Mouse (Mus musculus) left cerebral cortex, adult 8-10 months (tissue): ENCODE data around the gene Gal3st1. TPM values are rescaled to one million over a fixed set of nuclear protein-coding genes. Genes with fewer than 3 reads are reported as not detected.
"Not testable (repeated sequence)": the region's sequence is repeated elsewhere in the genome, so short reads cannot be mapped to it uniquely, and the experiment has no call there.

ENCODE experiments used
- DNase-seq, 2 experiments: peaks; one replicate each; pipeline ENCODE4 v3.0.0; 2022; ENCODE audit warnings: low spot score in 2 of 2
- total RNA-seq, 4 experiments: library from RNA; stranded (reverse); gene quantifications; 2 replicates each; pipeline ENCODE4 v1.2.4; 2022

Gal3st1 gene
- 10 to 100 TPM; 11.1 to 12.4 (median 12.1) TPM for total RNA-seq

DNA sequence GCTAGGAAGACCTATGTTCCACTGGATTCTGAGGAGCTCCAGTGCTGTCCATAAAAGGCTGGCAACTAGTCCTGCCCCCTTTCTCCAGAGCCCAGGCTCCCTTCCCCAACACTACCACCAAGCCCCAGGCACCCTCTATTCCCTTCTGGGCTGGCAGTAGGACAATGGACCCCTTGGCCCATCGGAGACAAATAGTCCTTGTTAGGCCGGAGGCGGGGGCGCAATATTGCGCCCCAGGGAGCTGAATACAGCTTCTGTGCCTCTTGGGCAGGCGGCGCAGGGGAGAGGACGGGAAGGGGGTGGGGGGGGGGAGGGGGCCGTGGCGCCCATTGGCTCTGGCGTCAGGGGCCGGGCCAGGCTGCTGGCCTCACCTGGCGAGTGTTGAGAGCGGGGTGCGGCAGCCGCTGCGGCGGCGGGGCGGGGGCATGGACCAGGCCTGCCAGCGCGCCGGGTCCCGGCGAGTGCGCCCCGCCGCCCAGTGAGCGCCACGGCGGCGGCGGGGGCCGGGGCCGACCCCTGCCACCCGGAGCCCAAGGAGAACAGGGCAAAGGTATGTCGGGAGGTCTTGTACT, at the start of gene Gal3st1:
Gal3st1 (plus strand) TSS at position 346 of the 572 bp plus-strand sequence.
- peak in 1 of 2 experiments; percentile 51 for DNase-seq

GRCm38 (mm10) chr11:3933756-3934285, 49.6 kb upstream of the Gal3st1 start:
- no peak for DNase-seq

- DNase-seq, result no peak
These were observed 48.3 kb upstream of the Gal3st1 start for GRCm38 (mm10) chr11:3935135-3935534.

DNA sequence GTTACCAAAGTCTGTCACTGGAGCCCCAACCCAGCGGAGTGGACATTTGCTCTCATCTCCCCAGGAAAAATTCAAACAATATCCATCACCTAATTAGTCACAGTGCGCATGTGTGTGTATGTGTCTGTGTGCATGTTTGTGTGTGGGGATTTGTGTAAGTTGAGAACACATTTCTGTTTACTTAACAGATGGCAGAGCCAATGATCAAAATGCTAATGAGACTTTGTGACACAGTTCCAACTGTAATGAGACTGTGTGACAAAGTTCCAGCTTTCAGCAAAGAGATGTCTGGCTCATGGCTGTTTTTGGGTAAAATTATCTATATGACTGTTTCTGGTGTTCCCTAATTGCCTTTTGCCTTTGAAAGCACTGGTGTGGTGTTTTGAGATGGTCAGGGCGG, 47.1 kb upstream of the Gal3st1 start:
- no peak for DNase-seq

DNA sequence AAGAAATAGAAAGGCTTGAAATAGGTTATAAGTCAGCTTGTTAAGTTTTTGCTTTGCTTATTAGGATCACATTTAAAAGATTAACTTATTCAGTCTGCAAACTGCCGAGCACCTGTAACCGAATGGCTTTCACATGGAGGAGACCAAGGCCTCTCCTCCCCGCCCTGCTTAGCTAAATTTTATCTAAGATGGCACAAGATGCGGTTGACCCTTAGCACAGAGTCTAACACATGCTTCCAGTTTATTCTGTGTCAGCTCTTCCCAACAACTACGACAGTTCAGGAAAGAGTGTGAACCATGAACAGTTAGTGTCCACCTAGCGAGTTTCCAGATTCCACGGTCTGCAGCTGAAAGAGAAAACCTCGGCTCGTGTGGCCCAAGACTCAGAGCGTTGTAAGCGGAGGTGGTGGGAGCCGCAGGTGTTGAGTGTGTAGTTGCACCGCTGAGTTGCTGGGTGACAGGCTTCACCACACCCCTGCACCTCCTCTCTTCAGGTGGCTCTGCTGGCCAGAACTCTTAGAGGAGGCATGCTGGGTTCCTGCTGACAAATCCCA, 46.0 kb upstream of the Gal3st1 start:
- no peak for DNase-seq

- DNase-seq, result no peak
These were observed 42.1 kb upstream of the Gal3st1 start for GRCm38 (mm10) chr11:3941371-3941770.

DNA sequence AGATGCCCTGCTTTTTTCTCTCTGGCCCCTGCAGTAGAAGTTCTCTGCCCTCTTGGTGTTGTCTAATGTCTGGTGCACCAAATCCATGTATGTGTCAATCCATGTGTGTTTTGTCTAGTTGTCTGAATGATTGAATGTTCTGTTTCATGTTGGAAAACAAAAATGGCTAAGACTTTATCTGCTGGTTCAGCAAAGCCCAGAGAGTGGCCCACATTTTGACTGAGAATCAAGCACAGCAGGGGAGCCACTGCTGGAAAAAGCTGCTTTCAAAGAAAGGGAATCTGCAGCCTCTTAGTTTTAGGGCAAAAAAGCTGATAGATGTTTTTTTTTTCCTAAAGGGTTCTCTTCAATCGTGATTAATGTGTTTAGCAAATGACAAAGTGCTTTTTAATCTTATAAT, 37.0 kb upstream of the Gal3st1 start:
- DNase-seq, result no peak

DNA sequence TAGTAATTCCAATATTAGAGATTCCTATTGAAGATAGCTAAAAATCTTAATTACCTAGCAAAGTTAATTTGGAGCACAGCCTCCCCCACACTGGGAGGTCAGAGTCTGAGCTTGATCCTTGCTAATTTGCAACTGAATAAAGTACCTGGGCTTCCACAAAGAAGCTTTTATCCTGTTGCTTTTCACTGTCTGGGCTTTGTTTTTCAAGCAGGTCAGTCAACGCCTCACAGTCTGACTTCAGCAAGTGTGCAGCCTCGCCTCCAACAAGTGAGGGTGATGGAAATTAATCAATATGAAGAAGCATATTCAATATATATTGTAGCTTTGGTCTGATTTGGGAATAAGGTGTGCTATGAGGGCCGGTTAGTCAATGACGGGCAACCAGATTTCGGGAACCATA, 28.6 kb upstream of the Gal3st1 start:
- DNase-seq, result not testable (repeated sequence)

DNA sequence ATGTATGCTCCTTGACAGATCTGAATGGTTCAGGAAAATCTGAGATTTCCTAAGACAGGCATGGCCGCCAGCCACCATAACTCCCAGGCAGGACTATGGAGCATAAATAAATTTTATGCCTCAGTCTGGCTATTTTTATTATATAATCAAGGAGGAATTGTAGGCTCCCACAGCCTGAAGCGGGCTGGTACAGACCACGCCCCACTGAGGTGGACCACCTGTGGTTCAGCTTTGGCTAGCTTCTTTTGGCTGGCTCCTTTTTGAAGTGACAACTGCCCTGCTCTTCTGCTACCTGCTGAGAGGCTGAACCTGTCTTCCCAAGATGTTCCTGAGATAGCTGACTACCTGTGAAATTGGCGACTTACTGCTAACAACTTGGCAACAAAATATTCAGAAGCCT, 28.1 kb upstream of the Gal3st1 start:
- DNase-seq, result not testable (repeated sequence)

DNA sequence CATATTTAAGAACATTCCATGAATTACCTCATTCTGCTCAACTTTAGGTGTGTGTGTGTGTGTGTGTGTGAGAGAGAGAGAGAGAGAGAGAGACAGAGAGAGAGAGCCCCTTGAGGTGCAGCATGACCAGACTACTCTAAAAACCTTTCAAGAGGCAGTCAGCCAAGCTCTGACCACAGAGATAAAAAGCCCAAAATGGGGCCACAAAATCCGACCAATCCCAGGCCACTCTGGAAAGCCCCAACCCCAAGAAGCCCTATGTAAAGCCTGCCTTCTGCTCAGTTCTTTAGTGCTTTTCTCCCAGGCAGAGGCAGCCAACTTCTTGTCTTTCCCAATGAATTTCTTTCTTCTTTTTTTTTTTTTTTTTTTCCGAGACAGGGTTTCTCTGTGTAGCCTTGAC, 22.5 kb upstream of the Gal3st1 start:
- no peak for DNase-seq

GRCm38 (mm10) chr11:3961761-3962160, 21.7 kb upstream of the Gal3st1 start:
- no peak for DNase-seq

DNA sequence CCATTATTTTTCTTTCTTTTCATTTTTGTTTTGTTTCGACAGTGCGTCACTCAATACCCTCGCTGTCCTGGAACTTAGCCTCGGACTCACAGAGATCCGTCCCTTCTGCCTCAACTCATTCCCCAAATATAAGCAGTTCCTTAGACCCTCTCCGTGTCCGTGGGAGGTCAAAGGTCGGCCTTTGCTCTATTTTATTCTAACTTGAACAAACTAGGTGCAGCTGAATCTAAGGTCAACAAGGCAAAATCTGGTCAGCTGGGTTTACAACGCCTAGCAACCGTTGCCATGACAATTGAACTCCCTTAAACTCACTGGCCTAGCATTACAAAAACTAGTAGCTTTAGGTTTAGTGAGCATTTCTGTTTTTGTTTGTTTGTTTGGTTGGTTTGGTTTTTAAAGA, 20.3 kb upstream of the Gal3st1 start:
- DNase-seq, result no peak

- DNase-seq, result peak; percentile 74 to 77
These were observed 19.6 kb upstream of the Gal3st1 start, which contains the start of gene Pes1 for GRCm38 (mm10) chr11:3963610-3964415. Gene Pes1 (plus strand): TSS chr11:3963975.

GRCm38 (mm10) chr11:3964416-3965172, 18.8 kb upstream of the Gal3st1 start:
- no peak for DNase-seq

DNA sequence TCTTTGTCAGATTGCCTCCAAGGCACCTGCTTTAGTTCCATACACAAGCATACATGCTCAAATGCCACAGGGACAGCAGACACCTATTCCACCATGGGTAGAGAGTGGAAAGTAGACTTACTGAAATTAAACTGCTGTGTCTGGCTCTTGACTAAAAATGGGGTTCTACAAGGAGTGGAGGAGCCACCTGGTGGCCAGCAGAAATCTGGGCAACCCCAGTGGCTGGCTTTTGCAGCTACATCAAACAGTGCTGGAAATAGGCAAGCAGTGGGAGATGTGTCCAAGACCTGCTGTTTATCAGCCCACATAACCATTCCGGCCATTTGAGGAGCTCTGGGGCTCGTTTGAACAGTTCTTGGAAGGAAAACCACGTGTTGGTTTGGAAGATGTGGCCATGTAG, 13.6 kb upstream of the Gal3st1 start:
- DNase-seq, result no peak

- DNase-seq, result no peak
These were observed 13.1 kb upstream of the Gal3st1 start for GRCm38 (mm10) chr11:3970361-3970760.

- no peak for DNase-seq
These were observed 10.4 kb upstream of the Gal3st1 start for GRCm38 (mm10) chr11:3973081-3973480.

GRCm38 (mm10) chr11:3974311-3974710, 9.1 kb upstream of the Gal3st1 start:
- peak in 1 of 2 experiments; percentile 36 for DNase-seq

DNA sequence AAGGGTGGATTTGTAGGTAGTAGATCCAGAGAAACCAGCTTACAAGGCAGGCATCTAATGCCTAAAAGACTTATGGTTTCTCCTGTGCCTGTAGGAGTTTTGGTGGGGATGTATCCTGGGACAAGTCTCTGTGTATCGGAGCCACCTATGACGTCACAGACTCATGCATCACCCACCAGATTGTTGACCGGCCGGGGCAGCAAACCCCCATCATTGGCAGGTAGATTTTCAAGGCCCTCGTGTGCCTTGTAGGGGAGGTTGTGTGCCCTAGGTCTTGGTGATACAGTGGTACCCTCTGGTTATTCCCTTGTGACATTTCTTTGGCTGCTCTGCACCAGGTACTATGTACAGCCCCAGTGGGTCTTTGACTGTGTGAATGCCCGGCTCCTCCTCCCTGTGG, 6.8 kb upstream of the Gal3st1 start, which contains the start of gene 4930556J24Rik:
4930556J24Rik (minus strand) TSS at position 101 of the 400 bp plus-strand sequence.
- no peak for DNase-seq

DNA sequence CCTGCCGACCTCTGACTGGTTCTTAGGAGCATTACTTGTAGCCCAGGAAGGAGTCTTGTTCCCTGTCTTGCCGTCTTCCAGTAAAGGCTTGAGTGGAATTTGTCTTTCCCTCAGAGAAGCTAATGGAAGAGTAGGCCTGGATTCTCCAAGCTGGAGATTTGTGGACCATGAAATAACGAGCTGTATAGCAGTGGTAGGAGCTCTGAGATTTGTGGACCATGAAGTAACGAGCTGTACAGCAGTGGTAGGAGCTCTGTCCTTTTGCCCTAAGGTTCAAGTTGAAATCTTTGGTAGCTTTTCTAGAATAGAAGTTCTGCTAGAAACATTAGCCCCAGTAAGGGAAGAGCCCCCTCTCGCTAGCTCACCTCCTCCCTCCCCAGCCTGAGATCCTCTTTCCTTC, 5.0 kb upstream of the Gal3st1 start:
- no peak for DNase-seq

- DNase-seq, result no peak
These were observed 1.9 kb upstream of the Gal3st1 start for GRCm38 (mm10) chr11:3981536-3981935.
